Mouse (Mus musculus): ENCODE data around the gene Slc22a26.
"Not testable (repeated sequence)": the region's sequence is repeated elsewhere in the genome, so short reads cannot be mapped to it uniquely, and the experiment has no call there.

- not testable (repeated sequence) for TF ChIP-seq CTCF (IDR thresholded peaks at IDR 0.05; ENCODE audit: low read depth, low read length); POLR2A (IDR thresholded peaks at IDR 0.05; ENCODE audit: extremely low read depth, insufficient read depth, low read length)
Observed at GRCm38 (mm10) chr19:7753371-7753770, 49.1 kb downstream of the Slc22a26 start.

Measured in liver, adult 2 months (tissue).